Mouse (Mus musculus): ENCODE data around the gene Snx19.

- no peak for TF ChIP-seq GATA1 (IDR thresholded peaks at IDR 0.05; ENCODE audit: low read length)
- no peak for TF ChIP-seq TAL1 (IDR thresholded peaks at IDR 0.05; ENCODE audit: low read length)
These were observed 58.3 kb downstream of the Snx19 start for GRCm38 (mm10) chr9:30485161-30485560.

Data from erythroblast, embryonic 14.5 days (primary cell).